Mouse (Mus musculus): ENCODE data around the gene Pigc.

Pigc gene

DNA sequence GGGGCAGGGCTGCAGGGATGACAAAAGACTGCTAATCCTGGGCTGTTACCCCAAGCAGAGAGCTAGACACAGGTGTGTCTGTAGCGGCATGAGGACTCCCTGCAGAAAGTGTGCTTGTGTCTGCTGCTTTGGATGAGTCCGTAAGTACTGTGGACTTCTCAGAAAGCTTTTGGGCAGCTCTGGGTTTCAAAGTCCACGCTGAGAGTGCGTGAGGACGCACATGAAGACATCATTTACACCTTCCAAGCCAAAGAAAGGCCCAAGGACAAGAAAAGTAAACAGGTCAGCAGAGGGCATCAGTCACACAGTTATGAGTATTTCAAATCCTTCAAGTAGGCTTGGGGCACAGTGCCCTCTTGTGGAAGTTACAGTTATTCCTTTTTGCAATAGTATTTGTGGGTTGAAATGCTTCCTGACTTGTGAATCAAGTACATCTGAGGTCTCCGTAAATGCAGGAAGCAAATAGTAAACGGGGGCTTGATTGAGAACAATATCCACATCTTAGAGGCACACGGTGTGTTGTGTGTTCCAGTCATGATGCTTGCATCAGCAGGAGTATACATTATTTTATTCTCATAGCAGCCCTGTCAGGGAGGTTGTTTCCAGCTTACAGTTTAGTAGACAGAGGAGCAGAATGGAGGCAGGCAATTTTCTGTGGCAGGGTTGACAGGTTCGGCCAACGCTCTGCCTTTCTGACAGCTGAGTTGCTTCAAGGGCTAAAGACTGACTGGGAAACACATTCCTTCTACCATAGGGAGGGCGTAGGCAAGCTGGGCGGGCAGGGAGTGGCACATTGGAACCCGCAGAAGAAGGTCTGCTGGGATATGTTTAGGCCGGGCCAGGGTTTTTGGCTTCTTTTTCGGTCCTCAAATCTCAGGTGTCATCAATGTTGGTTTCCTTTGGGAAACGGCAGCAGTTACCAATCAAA, 7.5 kb downstream of the Pigc start:
- in situ Hi-C loops (cut with MboI, MseI) = no loop called here

DNA sequence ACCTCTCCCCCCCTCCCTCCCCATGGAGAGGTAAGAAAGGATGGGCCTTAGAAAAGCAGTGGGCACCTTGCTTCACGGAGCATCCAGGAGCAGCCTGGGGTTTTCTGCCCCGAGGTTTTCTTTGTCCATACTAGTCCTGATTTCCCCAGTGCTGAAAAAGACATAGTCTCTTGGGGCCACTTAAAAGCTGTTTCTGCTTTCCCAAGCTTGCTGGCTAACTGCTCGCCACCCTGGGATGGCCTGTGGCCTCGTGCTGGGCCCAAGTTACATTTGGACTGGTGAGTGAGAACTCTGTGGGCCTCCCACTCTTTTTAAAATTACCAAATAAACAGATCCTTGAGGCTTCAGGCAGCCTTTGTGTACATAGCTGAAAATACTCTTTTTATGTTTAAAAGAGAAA, 8.3 kb downstream of the Pigc start:
- in situ Hi-C loops (cut with MboI, MseI) = no loop called here

DNA sequence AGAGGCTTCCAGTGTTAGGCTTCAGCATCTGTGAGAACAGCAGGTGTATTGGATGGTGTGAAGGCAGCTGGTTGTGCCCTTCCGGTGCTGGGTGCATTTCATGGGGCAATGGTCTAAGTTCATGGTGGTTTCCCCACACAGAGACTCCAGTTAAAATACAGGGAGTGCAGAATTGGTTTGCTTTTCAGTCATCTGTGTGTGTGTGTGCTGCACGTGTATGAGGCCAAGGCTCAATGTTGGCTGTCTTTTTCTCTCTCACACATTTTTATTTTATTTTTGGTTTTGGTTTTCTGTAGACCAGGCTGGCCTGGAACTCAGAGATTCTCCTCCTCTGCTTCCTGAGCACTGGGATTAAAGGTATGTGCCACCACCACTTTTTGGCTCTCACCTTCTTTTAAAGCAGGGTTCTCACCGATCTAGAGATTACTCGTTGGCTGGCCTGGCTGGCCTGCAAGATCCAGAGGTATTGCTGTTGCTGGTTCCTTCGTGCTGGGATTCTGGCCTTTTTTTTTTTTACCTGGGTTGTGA, 9.3 kb downstream of the Pigc start:
- in situ Hi-C loops (cut with MboI, MseI) = no loop called here

DNA sequence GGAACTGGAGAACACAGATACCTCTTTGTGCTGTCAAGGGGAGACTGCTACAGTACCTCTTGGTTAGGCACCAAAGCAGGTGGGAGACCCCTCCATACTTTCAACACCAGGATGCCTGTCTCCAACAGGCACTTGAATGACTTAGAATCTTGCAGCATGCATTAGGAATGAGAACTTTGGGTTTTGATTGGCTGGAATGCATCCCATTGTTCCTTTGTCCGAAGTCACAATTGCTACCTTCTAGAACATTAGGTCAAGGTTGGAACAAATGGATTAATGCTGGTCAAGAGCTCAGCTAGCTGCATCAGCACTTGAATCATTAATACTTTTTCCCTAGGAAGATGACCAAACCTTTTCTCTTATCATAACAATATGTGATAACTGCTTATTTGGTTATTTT, 10.6 kb downstream of the Pigc start, which contains the start of gene 4930558K02Rik:
TSS of gene 4930558K02Rik (minus strand) at position 101 of the 400 bp plus-strand sequence.
- in situ Hi-C loops (cut with MboI, MseI) = no loop called here

DNA sequence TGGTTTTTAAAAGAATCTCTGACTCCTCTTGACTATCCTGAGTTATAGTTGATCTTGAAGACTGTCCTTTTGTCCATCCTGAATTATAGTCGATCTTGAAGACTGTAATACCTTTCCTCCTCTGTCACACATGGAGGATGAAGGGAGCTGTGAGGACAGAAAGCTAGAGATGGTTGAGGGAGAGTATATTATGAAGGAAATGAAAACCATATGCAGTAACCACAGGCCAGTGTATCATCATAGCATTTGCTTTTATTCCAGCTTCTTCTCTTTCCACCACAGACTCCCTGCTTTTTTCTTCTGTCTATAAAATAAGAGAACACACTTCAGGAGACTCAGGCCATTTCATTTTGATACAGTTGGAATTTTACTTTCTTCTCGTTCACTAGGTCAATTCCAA, 11.1 kb downstream of the Pigc start:
- in situ Hi-C loops (cut with MboI, MseI) = no loop called here

DNA sequence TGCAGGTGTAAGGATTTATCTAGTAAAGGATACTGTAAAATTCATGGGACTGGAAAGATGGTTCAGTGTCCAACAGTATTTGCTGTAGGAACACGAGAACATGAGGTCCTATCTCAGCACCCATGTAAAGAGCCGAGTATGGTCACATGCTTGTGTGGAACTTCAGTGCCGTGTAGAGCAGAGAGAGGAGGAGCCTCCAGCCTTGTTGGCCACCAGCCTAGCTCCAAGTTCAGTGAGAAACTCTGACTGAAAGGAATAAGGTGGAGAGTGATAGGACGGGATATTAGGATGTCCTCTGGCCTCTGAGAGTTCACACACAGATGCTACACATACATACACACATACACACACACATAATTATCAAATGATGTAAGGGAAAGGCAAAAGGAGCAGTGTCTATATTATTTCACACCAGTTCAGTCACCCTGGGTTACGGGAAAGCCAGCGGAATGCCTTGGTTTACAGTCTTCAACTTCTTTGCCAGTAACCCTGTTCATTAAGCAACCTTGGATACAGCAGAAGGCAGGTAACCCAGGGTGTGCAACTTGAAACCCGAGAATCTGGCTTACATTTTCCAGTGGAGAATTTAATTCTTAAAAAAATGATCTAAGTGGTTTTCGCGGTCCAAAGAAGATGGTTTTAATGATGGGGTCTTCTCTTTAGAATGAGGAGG, 11.8 kb downstream of the Pigc start:
- in situ Hi-C loops (cut with MboI, MseI) = no loop called here

DNA sequence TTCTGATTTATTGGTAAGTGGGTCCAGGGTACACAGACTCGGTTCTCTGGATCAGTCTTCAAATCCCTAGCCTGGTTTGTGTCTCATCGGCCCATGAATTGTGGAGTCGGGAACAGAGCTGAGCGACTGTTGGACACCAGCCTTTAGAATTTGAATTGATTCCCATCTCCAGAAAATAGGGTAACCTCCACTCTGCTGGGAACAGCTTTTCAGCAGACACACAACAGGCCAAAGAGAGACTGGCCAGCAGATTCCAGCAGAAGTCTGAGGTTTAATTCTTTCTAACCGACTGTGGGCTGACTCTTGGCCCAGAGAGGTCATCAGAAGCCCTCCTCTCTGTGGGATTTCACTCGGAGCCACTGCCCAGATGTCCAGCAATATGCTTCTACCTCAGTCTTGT, 14.5 kb downstream of the Pigc start:
- in situ Hi-C loops (cut with MboI, MseI) = no loop called here

DNA sequence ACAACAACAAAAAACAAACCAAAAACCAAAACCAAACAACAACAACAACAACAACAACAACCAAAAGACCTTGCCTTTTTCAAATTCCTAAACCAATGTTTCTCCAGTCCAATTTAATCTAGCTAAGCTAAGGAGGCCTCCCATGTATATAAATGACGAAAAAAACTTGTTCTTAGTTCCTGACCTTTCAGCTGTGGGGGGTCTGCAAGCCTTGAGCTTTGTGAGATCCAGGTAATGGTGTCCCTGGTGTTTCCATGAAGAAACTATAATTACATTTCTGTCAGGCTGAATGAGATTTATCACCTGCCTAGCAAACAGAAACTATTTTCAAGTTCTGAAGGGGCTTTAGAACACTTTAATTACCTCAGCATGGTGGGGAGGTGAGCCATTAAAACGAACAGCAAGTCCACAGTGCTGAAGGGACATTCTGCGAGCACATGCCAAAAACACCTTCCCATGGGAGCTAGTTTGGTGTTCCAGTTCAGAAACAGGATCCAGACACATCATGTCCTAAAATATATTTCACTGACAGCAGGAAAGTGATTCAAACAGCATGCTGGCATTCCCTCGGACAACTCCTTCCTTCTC, 15.1 kb downstream of the Pigc start:
- in situ Hi-C loops (cut with MboI, MseI) = no loop called here

DNA sequence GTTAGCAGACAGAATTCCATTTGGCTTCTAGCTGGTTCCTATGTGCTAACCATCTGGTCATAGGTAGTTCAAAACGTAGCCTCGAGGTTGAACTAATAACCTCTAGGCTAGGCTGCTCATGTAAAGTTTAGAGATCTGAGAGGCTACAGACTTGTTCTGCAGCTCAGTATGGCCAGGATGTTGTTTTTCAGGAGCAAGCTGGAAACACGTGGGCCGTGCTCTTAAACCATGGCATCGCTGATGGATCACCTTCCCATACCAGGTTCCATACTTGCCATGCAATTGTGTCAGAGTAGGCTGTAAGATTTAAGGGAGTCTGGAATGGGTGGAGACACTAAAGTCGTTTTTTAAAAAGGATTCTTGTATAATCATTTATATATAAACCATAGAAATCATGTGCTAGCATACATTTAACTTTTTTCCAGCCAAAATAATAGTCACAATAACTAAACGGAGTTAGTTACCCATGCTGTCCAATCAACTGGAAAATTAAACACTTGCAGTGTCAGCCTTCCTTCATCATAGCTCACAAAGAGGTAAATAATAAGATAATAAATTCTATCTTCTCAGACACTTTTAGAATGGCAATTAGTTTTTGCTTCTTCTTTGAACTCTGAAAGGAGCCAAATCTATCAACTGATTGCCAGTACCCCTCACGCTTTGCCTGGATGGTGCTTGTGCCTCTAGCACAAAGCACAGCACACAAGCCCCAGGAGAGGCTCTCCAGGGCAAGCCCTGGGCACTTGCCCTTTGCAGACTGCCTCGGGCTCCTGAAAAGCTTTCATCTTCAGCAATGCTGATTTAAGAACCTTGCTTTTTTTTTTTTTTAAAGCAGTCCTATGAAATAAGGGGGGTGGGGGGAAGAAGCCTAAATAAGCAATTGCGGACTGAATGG, 21.9 kb downstream of the Pigc start:
- in situ Hi-C loops (cut with MboI, MseI) = no loop called here

DNA sequence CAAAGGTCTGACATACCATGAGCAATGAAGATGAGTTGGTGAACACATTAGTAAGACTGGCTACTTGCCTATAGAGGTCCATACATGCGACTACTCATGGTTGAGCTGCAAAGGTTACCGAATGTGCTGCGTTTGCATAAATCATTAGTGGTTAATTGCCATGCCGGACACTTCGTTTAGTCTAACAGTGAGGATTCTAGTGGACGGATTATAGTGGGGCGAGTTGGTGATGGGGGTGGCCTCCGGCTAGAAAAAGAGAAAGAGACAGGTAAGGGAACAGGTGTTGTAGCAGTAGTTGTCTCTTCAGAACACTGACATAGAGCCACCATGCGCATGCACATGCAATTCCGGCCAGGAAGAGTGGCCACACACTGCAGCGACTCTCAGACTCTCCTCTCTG, 22.9 kb downstream of the Pigc start:
- in situ Hi-C loops (cut with MboI, MseI) = no loop called here

DNA sequence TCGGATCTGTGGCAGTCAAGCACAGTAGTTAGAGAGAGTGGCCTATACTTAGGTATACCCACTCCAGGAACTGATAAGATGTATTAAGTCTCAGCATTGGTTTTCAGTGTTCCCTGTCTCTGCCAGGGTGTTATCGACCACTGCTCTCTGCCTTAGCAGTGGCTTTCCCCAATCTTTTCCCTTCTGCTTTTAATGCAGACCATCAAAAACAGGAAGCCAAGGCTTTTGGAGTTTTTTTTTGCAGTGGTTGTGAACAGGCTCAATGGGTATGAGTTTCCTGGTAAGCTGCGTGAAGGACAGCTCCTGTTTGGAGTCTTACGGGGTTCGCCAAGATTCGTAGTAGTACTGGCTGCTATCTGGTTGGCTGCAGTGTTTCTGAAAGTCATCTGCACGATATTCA, 23.4 kb downstream of the Pigc start:
- in situ Hi-C loops (cut with MboI, MseI) = no loop called here

DNA sequence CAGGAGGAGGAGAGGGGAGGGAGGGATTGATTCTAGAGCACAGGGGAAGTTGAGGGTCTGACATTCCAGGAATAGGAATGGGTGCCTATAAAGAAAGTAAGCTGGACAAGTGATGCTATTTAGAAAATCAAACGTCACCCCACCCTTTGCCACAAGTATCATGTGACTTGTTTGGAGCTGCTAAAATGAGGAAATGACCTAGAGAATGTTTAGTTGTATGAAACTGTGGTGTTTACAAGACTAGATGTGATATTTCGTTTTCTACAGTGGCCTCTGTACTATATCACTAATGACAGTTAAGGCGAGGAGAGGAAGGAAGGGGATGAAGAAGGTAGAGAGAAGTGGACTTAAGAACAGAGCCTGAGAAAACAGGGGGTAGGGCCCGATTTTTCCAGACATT, 29.8 kb downstream of the Pigc start:
- in situ Hi-C loops (cut with MboI, MseI) = no loop called here

DNA sequence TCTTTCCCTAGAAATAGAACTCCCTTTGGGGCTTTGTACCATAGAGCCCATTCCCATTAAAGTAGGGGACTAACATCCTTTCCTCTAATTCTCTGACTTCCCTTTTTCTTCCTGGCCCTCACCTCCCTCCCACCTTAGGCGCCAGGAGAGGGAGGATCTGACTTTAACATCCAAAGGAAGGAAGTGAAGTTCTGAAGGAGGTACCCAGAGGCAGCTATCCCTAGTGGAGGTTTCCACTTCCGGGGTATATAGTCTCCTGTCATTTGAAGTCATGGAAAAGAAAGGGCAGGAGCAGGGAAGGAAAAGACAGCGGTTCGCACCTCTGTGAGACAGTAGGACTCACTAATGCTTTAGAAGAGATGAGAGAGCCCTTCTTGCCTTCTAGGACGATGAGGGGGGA, 30.4 kb downstream of the Pigc start:
- in situ Hi-C loops (cut with MboI, MseI) = no loop called here

DNA sequence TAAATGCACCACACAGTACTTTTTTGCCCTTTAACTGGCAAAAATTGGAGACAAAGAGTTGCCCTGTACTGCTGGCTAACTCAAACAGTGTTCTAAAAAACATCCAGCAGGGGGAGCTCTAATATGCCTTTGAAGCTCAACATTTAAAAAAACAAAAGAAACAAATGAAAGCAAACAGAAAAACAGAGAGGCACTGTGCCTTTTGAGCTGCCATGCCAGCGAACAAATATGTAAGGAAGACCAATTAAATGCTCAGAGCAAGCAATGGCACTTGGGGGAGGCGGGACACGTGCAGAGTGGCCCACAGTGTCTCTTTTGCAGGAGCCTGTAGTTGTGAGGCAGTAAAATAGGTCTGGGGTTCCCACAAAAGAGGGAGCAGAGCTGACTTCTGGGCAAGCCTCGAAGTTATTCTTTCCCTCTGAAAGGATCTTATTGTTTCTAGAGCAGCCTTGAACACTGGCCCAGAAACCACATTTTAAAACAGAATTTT, 30.9 kb downstream of the Pigc start:
- in situ Hi-C loops (cut with MboI, MseI) = loop anchor here (5.0 to 10.0 kb wide), 2 partner anchors 95 to 312 kb away; no protein-coding TSS in a partner anchor

DNA sequence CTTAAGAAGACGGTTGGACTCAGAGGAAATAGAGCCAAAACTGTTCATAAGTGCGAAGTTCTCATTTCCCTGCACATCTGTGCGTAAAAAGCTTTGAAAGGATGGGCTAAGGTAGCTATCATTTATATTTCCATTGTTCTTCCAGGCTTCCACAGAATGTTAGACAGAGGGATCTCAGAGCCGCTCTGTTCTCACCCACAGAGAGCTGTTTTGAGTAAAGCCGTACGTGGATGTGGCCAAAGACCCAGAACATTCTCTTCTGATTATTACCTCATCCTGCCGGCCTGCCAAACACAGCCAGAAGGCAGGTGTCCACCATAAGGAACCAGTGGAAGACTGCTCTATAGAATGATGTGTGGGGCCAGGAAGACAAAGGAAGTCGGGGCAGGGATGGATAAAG, 32.3 kb downstream of the Pigc start:
- in situ Hi-C loops (cut with MboI, MseI) = loop anchor here (5.0 to 10.0 kb wide), 2 partner anchors 93 to 311 kb away; no protein-coding TSS in a partner anchor

DNA sequence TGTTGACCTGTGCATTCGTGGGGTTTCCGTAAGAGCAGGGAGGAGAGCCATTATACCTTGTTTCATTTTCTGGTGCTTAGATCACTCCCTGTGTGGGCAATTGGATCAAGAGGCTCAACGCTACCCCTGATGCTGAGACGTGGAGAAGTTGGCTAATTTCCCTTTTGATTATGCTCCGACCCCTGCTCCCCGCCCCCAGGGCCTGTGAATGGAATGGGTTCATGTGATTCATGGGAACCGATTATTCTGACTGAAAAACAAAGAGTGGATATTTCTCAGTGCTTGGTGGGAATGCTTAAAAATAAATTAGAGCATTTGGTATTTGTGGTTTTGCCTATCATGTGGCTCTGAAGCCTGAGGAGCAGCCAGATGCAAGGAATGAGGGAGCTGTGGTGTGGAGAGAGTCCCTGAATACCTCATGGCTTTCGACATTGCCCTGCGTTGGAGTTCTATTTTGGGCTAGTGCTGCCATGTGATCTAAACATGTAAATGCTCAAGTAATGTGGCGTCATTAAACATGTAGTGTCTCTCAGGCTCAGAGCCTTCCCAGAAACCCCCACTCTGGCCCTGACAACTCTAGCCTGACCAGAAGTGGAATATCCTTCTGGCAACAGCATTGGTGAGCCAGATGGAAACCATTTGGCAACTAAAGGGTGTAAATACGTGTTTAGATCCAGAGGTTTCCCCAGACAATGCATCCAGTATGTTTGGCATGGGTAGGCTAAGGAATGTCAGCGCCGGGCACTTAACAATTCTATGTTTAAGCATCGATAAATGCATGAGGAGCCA, 34.9 kb downstream of the Pigc start:
- in situ Hi-C loops (cut with MboI, MseI) = loop anchor here (5.0 to 10.0 kb wide), 2 partner anchors 91 to 308 kb away; no protein-coding TSS in a partner anchor

DNA sequence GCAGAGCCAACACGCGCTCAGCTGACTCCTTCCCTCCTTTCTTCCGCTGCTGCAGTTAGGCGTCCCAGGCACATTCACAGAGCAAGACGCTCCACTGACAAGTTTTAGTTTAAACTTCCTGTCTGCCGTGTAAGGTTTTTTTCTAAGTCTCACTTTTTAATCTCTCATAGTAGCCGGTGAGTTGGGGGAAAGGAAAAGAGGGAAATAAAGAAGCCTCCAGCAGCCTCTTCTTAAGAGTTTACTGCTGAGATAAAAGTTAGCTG, 35.5 kb downstream of the Pigc start:
- in situ Hi-C loops (cut with MboI, MseI) = loop anchor here (5.0 to 10.0 kb wide), 2 partner anchors 90 to 308 kb away; no protein-coding TSS in a partner anchor

DNA sequence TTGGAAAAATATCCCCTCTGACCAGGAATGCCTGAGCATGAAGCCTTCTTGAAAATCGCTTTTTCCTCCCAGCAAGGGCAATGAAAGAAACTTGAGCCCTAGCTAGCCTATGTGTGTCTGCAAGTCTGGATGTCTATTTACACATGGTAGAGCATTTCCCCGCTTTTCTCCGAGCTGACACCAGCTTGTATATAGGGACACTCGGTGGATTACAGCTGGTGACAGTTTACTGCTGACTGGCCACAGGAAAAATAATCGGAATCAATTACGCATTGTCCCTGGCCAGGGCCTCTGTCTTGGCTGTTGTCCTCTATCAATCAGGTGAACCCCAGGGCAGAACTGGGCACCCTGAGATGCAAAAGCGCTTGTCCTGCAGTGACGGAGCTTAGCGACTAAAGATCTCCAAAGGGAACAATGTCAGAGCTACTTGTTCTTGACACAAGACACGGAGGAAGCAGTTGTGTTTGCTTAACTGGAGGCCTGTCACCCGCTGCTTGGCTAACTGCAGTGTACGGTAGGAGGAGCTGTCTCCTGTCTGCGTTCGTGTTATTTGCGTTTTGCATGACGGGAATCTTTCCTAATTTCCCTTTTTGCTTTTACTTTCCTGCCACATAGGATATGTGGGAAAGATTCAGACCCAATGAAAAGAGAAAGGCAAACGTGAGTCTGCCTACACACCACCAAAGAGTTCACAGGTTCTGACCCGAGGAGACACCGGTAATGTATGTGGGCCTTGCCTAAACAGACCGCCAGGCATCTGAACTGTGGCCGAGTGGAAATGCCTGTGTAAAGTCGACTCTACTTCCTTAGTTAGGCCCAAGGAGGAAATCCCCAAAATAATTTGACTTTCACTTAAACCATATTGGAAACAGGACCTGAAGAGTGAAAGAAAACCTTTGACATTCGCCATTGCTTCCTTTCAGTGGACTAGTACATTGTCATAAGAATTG, 36.1 kb downstream of the Pigc start:
- in situ Hi-C loops (cut with MboI, MseI) = loop anchor here (5.0 to 10.0 kb wide), 2 partner anchors 90 to 307 kb away; no protein-coding TSS in a partner anchor

DNA sequence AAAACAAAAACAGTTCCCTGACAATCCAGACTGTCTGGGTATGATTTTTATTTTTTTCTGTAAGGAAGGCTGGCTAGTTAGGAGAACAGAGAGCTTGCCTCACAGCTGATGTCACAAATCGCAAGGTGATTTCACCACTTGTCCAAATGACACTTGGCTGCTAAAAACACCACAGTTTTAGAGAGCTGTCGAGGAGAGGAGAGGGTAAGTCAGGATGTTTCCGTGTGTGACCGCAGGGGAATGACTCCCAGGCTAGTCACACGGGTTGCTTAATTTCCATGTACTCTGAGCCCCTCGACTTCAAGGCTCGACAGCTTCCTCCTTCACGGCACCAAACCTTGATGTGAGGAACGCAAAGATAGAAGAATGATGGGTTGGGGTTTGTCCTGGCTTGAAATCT, 37.1 kb downstream of the Pigc start:
- in situ Hi-C loops (cut with MboI, MseI) = loop anchor here in 1 of 2 experiments (10.0 kb wide), 1 partner anchor 89 kb away; no protein-coding TSS in a partner anchor

Measured in T-helper 17 cell (primary cell).